Mouse (Mus musculus) lung, postnatal 0 days (tissue): ENCODE data around the gene Jakmip3.

Source experiments
- CTCF ChIP-seq: IDR thresholded peaks from 2 replicates; pipeline ENCODE4 v1.5.1; 2016; ENCODE audit warnings: antibody characterized with exemption, mild to moderate bottlenecking
- EP300 ChIP-seq: IDR thresholded peaks from 2 replicates; pipeline ENCODE4 v1.6.1; 2016; ENCODE audit warnings: antibody characterized with exemption, mild to moderate bottlenecking, control low read depth

DNA sequence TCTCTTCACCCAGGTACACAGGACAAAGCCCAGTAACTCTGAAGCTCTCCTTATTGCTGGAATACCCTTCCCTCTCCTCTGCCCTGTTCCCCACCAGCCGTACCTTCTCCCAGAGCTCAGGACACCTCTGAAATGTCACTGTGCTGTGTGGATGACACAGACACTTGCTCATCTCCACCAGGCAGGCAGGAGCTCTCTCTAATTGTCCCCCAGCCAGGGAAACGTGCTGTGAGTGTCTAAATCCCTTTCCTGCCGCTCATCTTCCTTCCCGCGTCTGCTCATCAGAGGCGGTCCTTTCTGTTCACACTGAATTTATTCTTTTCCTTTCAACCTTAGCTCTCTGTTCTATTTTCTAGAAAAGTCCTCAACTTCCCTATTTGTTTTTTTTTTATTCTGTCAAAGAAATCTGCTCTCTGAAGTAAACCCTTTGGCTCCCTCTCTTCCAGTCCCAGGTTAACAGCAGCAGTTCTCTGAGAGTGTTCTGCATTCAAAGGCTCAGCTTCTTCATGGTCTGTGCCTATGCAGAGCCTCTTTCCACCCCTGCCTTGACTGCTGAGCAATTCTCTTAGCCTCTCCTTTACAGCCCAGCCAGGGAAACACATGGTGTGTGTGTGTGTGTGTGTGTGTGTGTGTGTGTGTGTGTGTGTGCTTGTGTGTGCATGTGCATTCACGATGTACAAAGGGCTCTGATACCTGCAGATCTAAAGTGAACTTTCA, 69.4 kb downstream of the Jakmip3 start:
- TF ChIP-seq CTCF (no peak), EP300 (no peak)
